Mouse (Mus musculus) limb, embryonic 13.5 days (tissue): ENCODE measurements around the gene Rapgef4. TPM values are rescaled to one million over a fixed set of nuclear protein-coding genes. Genes with fewer than 3 reads are reported as not detected.

Experiments
- ATAC-seq: fragments of 200-750 bp; cut with Nextera tagmentation; 2 replicates; pipeline ENCODE4 v1.8.0; 2017; ENCODE audit warnings: low read depth, moderate number of reproducible peaks, moderate TSS enrichment; ENCODE audit not compliant: low FRiP score
- H3K27ac ChIP-seq: fragments of 300-500 bp; sonication (generic); 2 replicates; pipeline ENCODE4 v1.5.1; 2015; ENCODE audit warnings: inconsistent platforms, mild to moderate bottlenecking, moderate library complexity
- H3K27me3 ChIP-seq: fragments of 300-500 bp; sonication (generic); 2 replicates; pipeline ENCODE4 v1.6.1; 2015; ENCODE audit warnings: mild to moderate bottlenecking, inconsistent platforms
- H3K36me3 ChIP-seq: fragments of 300-500 bp; sonication (generic); 2 replicates; pipeline ENCODE4 v1.6.1; 2015; ENCODE audit warnings: inconsistent platforms, mild to moderate bottlenecking, moderate library complexity
- H3K4me1 ChIP-seq: fragments of 300-500 bp; sonication (generic); 2 replicates; pipeline ENCODE4 v1.6.1; 2015; ENCODE audit warnings: inconsistent platforms
- H3K4me2 ChIP-seq: fragments of 300-500 bp; sonication (generic); replicated peaks from 2 replicates; pipeline ENCODE4 v1.6.1; 2015; ENCODE audit warnings: inconsistent platforms, mild to moderate bottlenecking, moderate library complexity
- H3K4me3 ChIP-seq: fragments of 300-500 bp; sonication (generic); 2 replicates; pipeline ENCODE4 v1.5.1; 2015; ENCODE audit warnings: moderate library complexity, mild to moderate bottlenecking, inconsistent platforms
- H3K9ac ChIP-seq: fragments of 300-500 bp; sonication (generic); 2 replicates; pipeline ENCODE4 v1.6.1; 2015; ENCODE audit warnings: mild to moderate bottlenecking, inconsistent platforms
- H3K9me3 ChIP-seq: fragments of 300-500 bp; sonication (generic); 2 replicates; pipeline ENCODE4 v1.6.1; 2016; ENCODE audit warnings: inconsistent platforms
- WGBS: fragments of 180-500 bp; shearing (Covaris S2); methylation state at CpG from one replicate; pipeline ENCODE4 v1.1.7; 2015; 5-methylcytosine and 5-hydroxymethylcytosine counted together
- polyA plus RNA-seq: library from polyadenylated mRNA; unstranded; fragments of >200 nt; fragmentation: Nextera tagmentation; extraction: Ambion mirVana; gene quantifications from 2 replicates; pipeline ENCODE4 v1.2.1, GENCODE M21; 2015

Gene Rapgef4
- polyA plus RNA-seq, 1 experiment from 2014 or later: 2.3 TPM

GRCm38 (mm10) chr2:72254813-72255582, 274.0 kb downstream of the Rapgef4 start:
- Histone ChIP-seq H3K27me3 (no peaks in the 10 kb centered on the region), H3K36me3 (no peaks in the 10 kb centered on the region), H3K27ac (no peak overlapping the region), H3K4me2 (peak overlapping the region; percentile 52), H3K4me1 (peaks cover 29% of the 10 kb centered on the region), H3K9me3 (no peaks in the 10 kb centered on the region), H3K4me3 (peak overlapping the region; percentile 13; the same call in 1 of the 2 replicates), H3K9ac (peak overlapping the region; percentile 45; the same call in 1 of the 2 replicates)
- ATAC-seq: peak; percentile 24; the same call in 1 of the 2 replicates
- 22% methylated on average over 14 of the region's 14 CpGs for WGBS

DNA sequence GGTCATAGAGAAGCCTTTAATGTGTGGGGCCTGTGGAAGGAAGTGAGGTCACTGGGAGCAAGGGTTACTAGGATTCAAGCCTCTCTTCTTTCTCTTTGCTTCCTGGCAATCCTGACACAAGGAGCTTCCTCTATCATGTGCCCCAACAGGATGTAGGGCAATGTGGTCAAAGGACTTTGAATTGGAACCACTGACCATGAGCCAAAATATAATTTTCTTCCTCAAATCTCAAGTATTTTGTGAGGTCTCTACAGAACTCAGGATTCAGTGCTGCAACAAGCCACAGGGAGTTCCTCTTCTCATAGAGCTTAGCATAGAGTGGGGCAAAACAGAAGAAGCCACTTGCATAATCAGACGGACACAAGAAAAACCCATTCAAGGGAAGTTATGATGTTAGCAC, 279.7 kb downstream of the Rapgef4 start:
- ATAC-seq: no peak
- Histone ChIP-seq H3K36me3 (no peaks in the 10 kb centered on the region), H3K27me3 (no peaks in the 10 kb centered on the region), H3K9me3 (no peaks in the 10 kb centered on the region), H3K27ac (no peak overlapping the region), H3K9ac (no peak overlapping the region), H3K4me2 (no peak overlapping the region), H3K4me1 (no peaks in the 10 kb centered on the region), H3K4me3 (no peak overlapping the region)
- WGBS: 89% methylated on average over 1 of the region's 1 CpGs

DNA sequence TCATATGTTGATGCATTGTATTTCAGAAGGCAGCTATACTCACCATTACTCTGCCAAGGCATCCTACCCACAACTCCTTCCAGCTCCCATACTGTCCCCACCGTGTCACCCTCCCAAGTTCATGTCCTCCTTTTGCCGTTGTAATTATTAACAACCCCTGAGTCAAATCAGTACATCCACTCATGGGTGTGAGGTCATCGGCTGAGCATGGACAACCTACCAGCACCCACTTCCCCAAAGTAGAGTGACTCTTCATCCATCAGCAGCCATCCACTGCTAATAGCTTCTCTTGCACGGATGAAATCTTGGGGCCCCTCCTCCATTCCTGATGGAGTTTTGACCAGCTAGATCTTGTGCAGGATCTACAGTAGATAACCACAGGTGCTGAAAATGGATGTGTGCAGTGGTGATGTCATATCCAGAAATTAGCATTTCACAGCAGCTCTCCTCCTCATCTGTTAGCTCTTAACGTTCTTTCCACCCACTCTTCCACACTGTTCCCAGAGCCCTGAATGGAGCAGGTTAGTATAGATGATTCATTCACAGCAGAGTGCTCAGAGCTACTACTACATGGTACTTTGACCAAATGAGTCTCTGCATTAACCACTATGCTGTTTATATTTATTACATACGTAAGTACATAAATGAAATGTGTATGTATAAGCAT, 281.9 kb downstream of the Rapgef4 start:
- Histone ChIP-seq H3K4me1 (no peaks in the 10 kb centered on the region), H3K4me3 (no peak overlapping the region), H3K4me2 (no peak overlapping the region), H3K9ac (no peak overlapping the region), H3K9me3 (no peaks in the 10 kb centered on the region; the same call in 1 of the 2 replicates), H3K36me3 (no peaks in the 10 kb centered on the region), H3K27ac (no peak overlapping the region), H3K27me3 (no peaks in the 10 kb centered on the region)
- no peak for ATAC-seq
- 86% methylated on average over 6 of the region's 6 CpGs for WGBS

DNA sequence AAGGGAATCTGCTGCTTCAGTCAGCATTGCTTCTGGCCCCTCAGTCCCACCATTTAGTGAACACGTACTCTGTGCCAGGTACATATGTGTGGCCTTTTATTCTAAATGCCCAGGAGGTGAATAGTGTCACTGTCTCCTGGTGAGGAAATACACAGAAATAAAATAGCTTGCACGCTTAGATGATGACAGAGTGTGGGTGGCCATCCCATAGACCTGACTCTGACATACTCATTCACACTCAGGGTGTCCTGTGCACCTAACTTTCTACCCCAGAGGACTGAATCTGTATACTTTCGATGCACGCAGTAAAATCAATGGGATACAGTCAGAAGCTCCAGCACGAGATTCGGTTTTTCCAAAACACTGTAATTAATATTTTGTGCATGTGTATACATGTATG, 286.4 kb downstream of the Rapgef4 start:
- no peaks in the 10 kb centered on the region for H3K36me3 ChIP-seq
- H3K4me2 ChIP-seq: no peak overlapping the region
- no peak for ATAC-seq
- no peaks in the 10 kb centered on the region for H3K4me1 ChIP-seq
- no peak overlapping the region for H3K9ac ChIP-seq
- H3K4me3 ChIP-seq: no peak overlapping the region
- H3K9me3 ChIP-seq: no peaks in the 10 kb centered on the region; the same call in 1 of the 2 replicates
- H3K27me3 ChIP-seq: no peaks in the 10 kb centered on the region
- WGBS: 86% methylated on average over 6 of the region's 6 CpGs
- H3K27ac ChIP-seq: no peak overlapping the region

DNA sequence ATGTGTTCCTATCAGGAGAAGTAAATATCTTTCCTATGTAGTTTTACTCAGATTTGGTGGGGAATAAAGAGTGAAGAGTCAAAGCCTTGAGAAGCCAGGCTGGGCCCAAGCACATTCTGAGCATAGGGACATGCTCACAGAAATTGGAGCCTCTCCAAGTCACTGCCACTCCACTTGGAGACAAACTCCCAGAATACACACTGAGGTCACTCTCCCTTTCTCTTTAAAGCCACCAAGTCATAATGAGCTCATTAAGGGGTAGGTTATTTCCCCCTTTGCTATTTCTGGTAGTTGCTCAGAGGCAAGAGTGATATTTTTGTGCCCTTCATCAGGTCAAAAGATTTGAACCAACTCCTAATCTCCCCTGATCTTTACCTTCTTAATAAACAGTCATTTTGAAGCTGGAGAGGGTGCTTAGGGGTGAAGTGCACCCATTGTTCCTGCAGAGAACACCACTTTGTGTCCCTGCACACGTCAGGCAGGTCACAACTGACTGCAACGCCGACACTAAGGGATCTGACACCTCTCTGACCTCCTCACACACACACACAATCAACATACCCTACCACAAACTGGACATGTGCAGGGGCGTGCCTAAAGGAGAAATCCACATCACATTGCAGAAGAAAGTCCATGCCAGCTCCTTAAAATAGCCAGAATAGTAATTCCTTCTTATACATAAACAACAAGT, 288.8 kb downstream of the Rapgef4 start:
- ATAC-seq: no peak
- no peak overlapping the region for H3K9ac ChIP-seq
- H3K9me3 ChIP-seq: no peaks in the 10 kb centered on the region; the same call in 1 of the 2 replicates
- no peaks in the 10 kb centered on the region for H3K4me1 ChIP-seq
- no peak overlapping the region for H3K27ac ChIP-seq
- H3K27me3 ChIP-seq: no peaks in the 10 kb centered on the region
- 74% methylated on average over 4 of the region's 4 CpGs for WGBS
- no peaks in the 10 kb centered on the region for H3K36me3 ChIP-seq
- no peak overlapping the region for H3K4me3 ChIP-seq
- H3K4me2 ChIP-seq: no peak overlapping the region

- Histone ChIP-seq H3K4me2 (no peak overlapping the region), H3K9me3 (no peaks in the 10 kb centered on the region), H3K9ac (no peak overlapping the region), H3K27ac (no peak overlapping the region), H3K4me3 (no peak overlapping the region), H3K27me3 (no peaks in the 10 kb centered on the region), H3K36me3 (no peaks in the 10 kb centered on the region), H3K4me1 (no peaks in the 10 kb centered on the region)
- no peak for ATAC-seq
- WGBS: 49% methylated on average over 4 of the region's 4 CpGs
Observed at GRCm38 (mm10) chr2:72278247-72278873, 297.3 kb downstream of the Rapgef4 start.

DNA sequence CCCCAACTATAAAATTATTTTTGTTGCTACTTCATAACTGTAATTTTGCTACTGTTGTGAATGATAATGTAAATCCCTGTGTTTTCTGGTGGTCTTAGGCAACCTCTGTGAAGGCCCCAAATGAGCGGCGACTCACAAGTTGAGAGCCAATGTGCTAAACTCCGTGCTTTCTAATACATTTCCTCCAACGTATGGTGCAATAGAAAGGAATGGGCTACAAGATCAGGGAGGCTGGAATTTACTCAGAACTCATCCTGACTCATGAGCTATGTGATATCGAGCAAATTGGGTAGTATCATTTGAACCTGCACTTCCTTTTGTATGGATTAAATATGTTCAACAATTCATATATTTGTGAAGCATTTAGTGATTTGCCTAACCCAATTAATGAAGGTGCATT, 299.5 kb downstream of the Rapgef4 start:
- Histone ChIP-seq H3K4me1 (no peaks in the 10 kb centered on the region), H3K9ac (no peak overlapping the region), H3K27me3 (no peaks in the 10 kb centered on the region; the same call in 1 of the 2 replicates), H3K27ac (no peak overlapping the region), H3K4me2 (no peak overlapping the region), H3K36me3 (no peaks in the 10 kb centered on the region), H3K9me3 (no peaks in the 10 kb centered on the region), H3K4me3 (no peak overlapping the region)
- no peak for ATAC-seq
- 89% methylated on average over 5 of the region's 5 CpGs for WGBS

GRCm38 (mm10) chr2:72281971-72282370, 300.9 kb downstream of the Rapgef4 start:
- Histone ChIP-seq H3K9ac (no peak overlapping the region), H3K27ac (no peak overlapping the region), H3K27me3 (no peaks in the 10 kb centered on the region; the same call in 1 of the 2 replicates), H3K4me1 (no peaks in the 10 kb centered on the region), H3K4me3 (no peak overlapping the region), H3K36me3 (no peaks in the 10 kb centered on the region), H3K4me2 (no peak overlapping the region), H3K9me3 (no peaks in the 10 kb centered on the region)
- no peak for ATAC-seq
- 92% methylated on average over 14 of the region's 14 CpGs for WGBS

DNA sequence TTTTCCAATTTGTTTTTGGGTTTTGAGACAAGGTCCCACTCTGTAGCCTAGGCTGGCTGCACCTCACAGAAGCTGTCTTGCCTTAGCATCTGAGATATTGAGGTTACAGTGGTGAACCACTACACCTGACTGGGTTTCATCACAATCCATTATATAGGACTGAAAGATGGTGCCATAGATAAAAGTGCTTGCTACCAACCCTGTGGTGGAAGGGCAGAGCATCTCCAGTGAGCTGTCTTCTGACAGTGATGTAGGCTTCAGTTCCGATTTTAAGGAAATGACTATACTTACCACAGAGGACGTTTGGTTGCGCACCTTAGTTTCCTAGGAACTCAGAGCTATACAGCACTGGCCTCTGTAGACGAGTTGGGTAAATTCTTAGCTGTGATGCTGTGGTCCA, 301.7 kb downstream of the Rapgef4 start:
- H3K9me3 ChIP-seq: no peaks in the 10 kb centered on the region
- no peak for ATAC-seq
- H3K36me3 ChIP-seq: no peaks in the 10 kb centered on the region
- no peak overlapping the region for H3K27ac ChIP-seq
- H3K27me3 ChIP-seq: no peaks in the 10 kb centered on the region; the same call in 1 of the 2 replicates
- WGBS: 79% methylated on average over 4 of the region's 4 CpGs
- H3K4me2 ChIP-seq: no peak overlapping the region
- H3K4me3 ChIP-seq: no peak overlapping the region
- H3K9ac ChIP-seq: no peak overlapping the region
- peaks cover 7% of the 10 kb centered on the region for H3K4me1 ChIP-seq

- no peak for ATAC-seq
- 74% methylated on average over 7 of the region's 7 CpGs for WGBS
Observed at GRCm38 (mm10) chr2:72284689-72285088, 303.6 kb downstream of the Rapgef4 start.

GRCm38 (mm10) chr2:72285256-72285887, 304.3 kb downstream of the Rapgef4 start, which contains the start of gene Map3k20:
Gene Map3k20 (plus strand): TSS chr2:72285637.
- Histone ChIP-seq H3K9me3 (no peaks in the 10 kb centered on the region), H3K36me3 (no peaks in the 10 kb centered on the region), H3K4me2 (peak within 1 kb of the TSS; percentile 90), H3K9ac (peak within 1 kb of the TSS; percentile 93), H3K4me1 (peaks cover 8% of the 10 kb centered on the region), H3K27me3 (no peaks in the 10 kb centered on the region; the same call in 1 of the 2 replicates), H3K4me3 (peak within 1 kb of the TSS; percentile 85), H3K27ac (no peak within 1 kb of the TSS)
- WGBS: 2% methylated on average over 49 of the region's 50 CpGs
- ATAC-seq: peak; percentile 71

More at GRCm38 (mm10) chr2:72284689-72285088, 303.6 kb downstream of the Rapgef4 start:
- Histone ChIP-seq H3K27ac (no peak overlapping the region), H3K36me3 (no peaks in the 10 kb centered on the region), H3K4me3 (no peak overlapping the region), H3K9me3 (no peaks in the 10 kb centered on the region), H3K4me2 (no peak overlapping the region), H3K9ac (no peak overlapping the region), H3K27me3 (no peaks in the 10 kb centered on the region; the same call in 1 of the 2 replicates), H3K4me1 (peaks cover 8% of the 10 kb centered on the region)
